Mouse (Mus musculus): ENCODE data around the gene U2af1l4. TPM values are rescaled to one million over a fixed set of nuclear protein-coding genes. Genes with fewer than 3 reads are reported as not detected.

The U2af1l4 gene
- polyA plus RNA-seq, 1 experiment from 2014 or later: 111 TPM

- Histone ChIP-seq H3K4me2 (ENCODE audit: low read length) (no peak overlapping the region), H3K27ac (ENCODE audit: low read length) (no peak overlapping the region), H3K9me3 (ENCODE audit: control insufficient read depth, low read length) (no peaks in the 10 kb centered on the region), H3K4me3 (replicated peaks; ENCODE audit: low read length) (no peak overlapping the region), H3K9ac (replicated peaks; ENCODE audit: low read depth, low read length) (no peak overlapping the region), H3K36me3 (ENCODE audit: control insufficient read depth, insufficient read depth) (peaks cover 11% of the 10 kb centered on the region), H3K4me1 (replicated peaks; ENCODE audit: control insufficient read depth, insufficient read depth, low read length) (no peaks in the 10 kb centered on the region), H3K27me3 (replicated peaks; ENCODE audit: control insufficient read depth, insufficient read depth, low read length) (no peaks in the 10 kb centered on the region)
- 79% methylated on average over 2 of the region's 2 CpGs for WGBS
- ATAC-seq: no peak
These were observed 51.4 kb downstream of the U2af1l4 start for GRCm38 (mm10) chr7:30614454-30614853.

Small RNA genes lying within 50 kb of the gene (microRNA-seq; reads per million reads assigned to microRNA genes)
- gene Gm38670 (not detected), gene Mir3569 (not detected)

Other genes with a start within 250 kb of the U2af1l4 start
- gene Syne4, start 248.5 kb upstream of the U2af1l4 start, polyA plus RNA-seq (2015; fragmentation: Nextera tagmentation; extraction: Ambion mirVana): 8.5 and 11.7 TPM in 2 replicates
- gene E130208F15Rik, start 241.6 kb upstream of the U2af1l4 start, polyA plus RNA-seq (2015; fragmentation: Nextera tagmentation; extraction: Ambion mirVana): not detected in 2 replicates
- gene Sdhaf1, start 239.4 kb upstream of the U2af1l4 start, polyA plus RNA-seq (2015; fragmentation: Nextera tagmentation; extraction: Ambion mirVana): 18.0 and 19.3 TPM in 2 replicates
- 10.4 and 13.4 TPM in 2 replicates for gene Lrfn3, start 200.5 kb upstream of the U2af1l4 start, polyA plus RNA-seq (2015; fragmentation: Nextera tagmentation; extraction: Ambion mirVana)
- 14.0 and 19.1 TPM in 2 replicates for gene Tyrobp, start 149.5 kb upstream of the U2af1l4 start, polyA plus RNA-seq (2015; fragmentation: Nextera tagmentation; extraction: Ambion mirVana)
- not detected in 2 replicates for gene Hcst, start 143.4 kb upstream of the U2af1l4 start, polyA plus RNA-seq (2015; fragmentation: Nextera tagmentation; extraction: Ambion mirVana)
- gene Nfkbid, start 141.6 kb upstream of the U2af1l4 start, polyA plus RNA-seq (2015; fragmentation: Nextera tagmentation; extraction: Ambion mirVana): 2.3 and 3.4 TPM in 2 replicates
- 584 and 649 TPM in 2 replicates for gene Aplp1, start 117.8 kb upstream of the U2af1l4 start, polyA plus RNA-seq (2015; fragmentation: Nextera tagmentation; extraction: Ambion mirVana)
- 0.22 and 0.43 TPM in 2 replicates for gene Kirrel2, start 105.6 kb upstream of the U2af1l4 start, polyA plus RNA-seq (2015; fragmentation: Nextera tagmentation; extraction: Ambion mirVana)
- not detected in 2 replicates for gene Nphs1, start 105.0 kb upstream of the U2af1l4 start, polyA plus RNA-seq (2015; fragmentation: Nextera tagmentation; extraction: Ambion mirVana)
- not detected in 2 replicates for gene Prodh2, start 69.7 kb upstream of the U2af1l4 start, polyA plus RNA-seq (2015; fragmentation: Nextera tagmentation; extraction: Ambion mirVana)
- gene Arhgap33, start 28.2 kb upstream of the U2af1l4 start, polyA plus RNA-seq (2015; fragmentation: Nextera tagmentation; extraction: Ambion mirVana): 122 and 148 TPM in 2 replicates
- 9.3 and 11.1 TPM in 2 replicates for gene Hspb6, start 11.1 kb upstream of the U2af1l4 start, polyA plus RNA-seq (2015; fragmentation: Nextera tagmentation; extraction: Ambion mirVana)
- 8.8 and 13.5 TPM in 2 replicates for gene Proser3, start 11.0 kb upstream of the U2af1l4 start, polyA plus RNA-seq (2015; fragmentation: Nextera tagmentation; extraction: Ambion mirVana)
- gene Lin37, start 3.5 kb upstream of the U2af1l4 start, polyA plus RNA-seq (2015; fragmentation: Nextera tagmentation; extraction: Ambion mirVana): 52.9 and 55.1 TPM in 2 replicates
- 23.5 and 28.5 TPM in 2 replicates for gene Gm49396, start within 50 bp of the U2af1l4 start, polyA plus RNA-seq (2015; fragmentation: Nextera tagmentation; extraction: Ambion mirVana)
- gene Psenen, start 326 bp downstream of the U2af1l4 start, polyA plus RNA-seq (2015; fragmentation: Nextera tagmentation; extraction: Ambion mirVana): 117 and 121 TPM in 2 replicates
- 5.8 and 6.3 TPM in 2 replicates for gene Igflr1, start 2.1 kb downstream of the U2af1l4 start, polyA plus RNA-seq (2015; fragmentation: Nextera tagmentation; extraction: Ambion mirVana)
- gene Kmt2b, start 25.4 kb downstream of the U2af1l4 start, polyA plus RNA-seq (2015; fragmentation: Nextera tagmentation; extraction: Ambion mirVana): 8.7 and 15.6 TPM in 2 replicates
- 0.22 and 0.23 TPM in 2 replicates for gene Zbtb32, start 35.6 kb downstream of the U2af1l4 start, polyA plus RNA-seq (2015; fragmentation: Nextera tagmentation; extraction: Ambion mirVana)
- 0.34 and 0.40 TPM in 2 replicates for gene Upk1a, start 49.5 kb downstream of the U2af1l4 start, polyA plus RNA-seq (2015; fragmentation: Nextera tagmentation; extraction: Ambion mirVana)
- gene Cox6b1, start 62.9 kb downstream of the U2af1l4 start, polyA plus RNA-seq (2015; fragmentation: Nextera tagmentation; extraction: Ambion mirVana): 860 and 869 TPM in 2 replicates
- not detected in 2 replicates for gene Etv2, start 72.6 kb downstream of the U2af1l4 start, polyA plus RNA-seq (2015; fragmentation: Nextera tagmentation; extraction: Ambion mirVana)
- gene Rbm42, start 87.0 kb downstream of the U2af1l4 start, polyA plus RNA-seq (2015; fragmentation: Nextera tagmentation; extraction: Ambion mirVana): 153 and 155 TPM in 2 replicates
- 34.0 and 34.5 TPM in 2 replicates for gene Haus5, start 101.7 kb downstream of the U2af1l4 start, polyA plus RNA-seq (2015; fragmentation: Nextera tagmentation; extraction: Ambion mirVana)
- not detected in 2 replicates for gene Pmis2, start 108.3 kb downstream of the U2af1l4 start, polyA plus RNA-seq (2015; fragmentation: Nextera tagmentation; extraction: Ambion mirVana)
- not detected in 2 replicates for gene 2200002J24Rik, start 135.6 kb downstream of the U2af1l4 start, polyA plus RNA-seq (2015; fragmentation: Nextera tagmentation; extraction: Ambion mirVana)
- 1.3 and 2.4 TPM in 2 replicates for gene Atp4a, start 148.9 kb downstream of the U2af1l4 start, polyA plus RNA-seq (2015; fragmentation: Nextera tagmentation; extraction: Ambion mirVana)
- gene Tmem147, start 166.2 kb downstream of the U2af1l4 start, polyA plus RNA-seq (2015; fragmentation: Nextera tagmentation; extraction: Ambion mirVana): 202 and 214 TPM in 2 replicates
- gene Gapdhs, start 180.4 kb downstream of the U2af1l4 start, polyA plus RNA-seq (2015; fragmentation: Nextera tagmentation; extraction: Ambion mirVana): 0.68 and 1.1 TPM in 2 replicates
- 2.2 and 2.3 TPM in 2 replicates for gene Sbsn, start 188.2 kb downstream of the U2af1l4 start, polyA plus RNA-seq (2015; fragmentation: Nextera tagmentation; extraction: Ambion mirVana)
- gene Dmkn, start 200.5 kb downstream of the U2af1l4 start, polyA plus RNA-seq (2015; fragmentation: Nextera tagmentation; extraction: Ambion mirVana): 1.1 and 2.2 TPM in 2 replicates
- gene Krtdap, start 224.6 kb downstream of the U2af1l4 start, polyA plus RNA-seq (2015; fragmentation: Nextera tagmentation; extraction: Ambion mirVana): 3.9 TPM in 1 of 2 replicates, not detected in the other

Data from forebrain, embryonic 16.5 days (tissue).